Mouse (Mus musculus) ES-CJ7 (cell line): Measurements from ENCODE around the gene Olfr1269.

Experiments used
- DNase-seq: peaks from one replicate; pipeline ENCODE4 v3.0.0; 2011; ENCODE audit warnings: low read depth, low spot score

The Olfr1269 gene

DNA sequence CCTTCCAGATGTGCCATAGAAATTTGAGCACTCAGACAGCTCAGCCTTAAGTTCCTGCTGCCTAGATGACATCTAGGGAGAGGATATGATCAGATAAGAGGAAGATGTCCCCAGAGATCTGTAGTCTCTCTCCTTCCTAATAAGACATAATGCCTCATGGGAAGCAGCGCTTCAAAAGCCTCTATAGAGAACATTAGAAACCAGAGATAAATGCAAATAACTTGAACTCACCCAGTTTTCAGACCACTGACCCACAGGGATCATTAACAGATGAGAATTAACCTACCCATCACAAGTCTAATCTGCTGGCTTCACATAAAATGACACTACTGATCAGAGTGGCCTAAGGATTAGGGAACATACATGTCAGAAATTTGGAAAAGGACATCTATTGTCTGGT, at the start of gene Olfr1269:
Gene Olfr1269, minus strand, starts transcription at position 101 of the 400 bp plus-strand sequence.
- no peak for DNase-seq

DNA sequence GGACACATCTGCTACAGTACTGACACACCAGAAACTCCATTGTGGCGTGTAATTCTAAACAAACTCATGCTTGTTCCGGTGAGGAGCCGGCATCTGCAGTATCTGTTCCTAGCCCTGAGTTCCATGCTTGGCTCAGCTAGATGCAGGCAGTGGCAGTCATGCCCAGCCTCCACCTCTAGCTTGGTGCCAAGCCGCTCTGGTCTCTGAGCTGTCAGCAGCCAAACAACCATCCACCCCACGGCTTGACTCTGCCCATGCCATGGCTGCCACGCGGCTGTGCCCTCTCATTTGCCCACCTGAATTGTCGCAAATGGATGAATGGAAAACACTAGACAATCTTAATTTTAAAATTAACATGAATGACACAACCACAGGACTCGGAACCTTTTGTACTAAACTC, 32.7 kb upstream of the Olfr1269 start:
- no peak for DNase-seq

DNA sequence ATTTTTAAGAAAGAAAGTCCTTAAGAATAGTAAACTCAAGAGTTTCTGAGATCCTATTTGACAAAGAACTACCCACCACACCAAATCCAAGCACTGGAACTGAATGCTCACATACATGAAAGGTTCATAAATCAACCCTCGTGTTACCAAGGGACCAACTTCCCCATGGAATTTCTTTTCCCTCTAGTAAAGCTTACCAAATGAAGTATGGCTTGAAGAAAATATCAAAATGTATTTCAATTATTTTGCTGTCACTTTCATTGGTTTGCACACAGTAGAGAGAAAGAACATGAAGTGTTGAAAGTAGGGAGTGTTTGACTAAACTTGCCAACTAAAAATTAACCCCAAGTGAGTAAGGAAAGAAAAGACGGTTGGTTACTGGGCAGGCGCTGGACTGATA, 31.8 kb upstream of the Olfr1269 start, which contains the start of gene Olfr1270:
Gene Olfr1270, minus strand, starts transcription at position 101 of the 400 bp plus-strand sequence.
- no peak for DNase-seq

GRCm38 (mm10) chr2:90142196-90142595, 21.0 kb upstream of the Olfr1269 start, which contains the start of gene Olfr32:
Gene Olfr32, minus strand, starts transcription at chr2:90142296.
- no peak for DNase-seq

DNA sequence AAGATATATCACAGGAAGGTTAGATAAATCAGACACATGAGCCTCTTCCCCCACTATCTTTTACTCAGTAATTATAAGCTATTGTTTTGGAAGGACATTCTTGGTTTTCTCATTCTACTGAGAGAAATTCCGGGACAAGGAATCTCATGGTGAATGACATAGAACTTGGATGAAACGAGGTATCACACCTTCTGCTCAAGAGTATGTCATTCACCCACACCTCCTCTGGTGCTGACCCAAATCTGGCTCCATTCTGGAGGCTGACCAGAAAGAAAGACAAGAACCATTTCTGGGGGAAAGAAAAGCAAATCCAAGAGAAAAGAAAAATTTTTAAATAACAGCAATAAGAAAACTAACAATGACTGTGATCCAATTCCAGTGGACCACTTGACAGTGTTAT, 51.1 kb downstream of the Olfr1269 start:
- no peak for DNase-seq
